Mouse (Mus musculus) cerebellum, adult 2 months (tissue): ENCODE measurements at regions not wholly inside any gene's neighbourhood (a gene's known extent, or its start where the extent isn't known, plus 50 kb on each side); places are given as distances from the start of the nearest gene placed in this dataset.

Experiments used
- CTCF ChIP-seq: fragments of 200-500 bp; IDR thresholded peaks from 2 replicates; pipeline ENCODE4 v1.5.1; 2011; ENCODE audit warnings: low read depth, mild to moderate bottlenecking, control low read depth, low read length, moderate library complexity, borderline replicate concordance; ENCODE audit not compliant: insufficient read depth
- POLR2A ChIP-seq: fragments of 200-500 bp; IDR thresholded peaks from 2 replicates; pipeline ENCODE4 v1.6.1; 2011; ENCODE audit warnings: low read length, control low read depth, borderline replicate concordance; ENCODE audit not compliant: insufficient read depth

GRCm38 (mm10) chr9:52289069-52289468 is 120.7 kb upstream of the Zc3h12c start:
- no peak for TF ChIP-seq CTCF
- TF ChIP-seq POLR2A: no peak
